Mouse (Mus musculus): Measurements from ENCODE around the gene Gm6096. TPM values are rescaled to one million over a fixed set of nuclear protein-coding genes. Genes with fewer than 3 reads are reported as not detected.

Gene Gm6096
- polyA plus RNA-seq, 1 experiment from 2014 or later, result 0.24 TPM

- DNase-seq (ENCODE audit: low read depth, low spot score), result no peak
- TF ChIP-seq CTCF (IDR thresholded peaks at IDR 0.05), result no peak
- in situ Hi-C loops (cut with MboI; ENCODE audit: low pct_unique_long_range_greater_than_20kb), result no loop called here
- H3K27me3 ChIP-seq, result no peaks in the 10 kb centered on the region
- CTCF ChIA-PET, result no interaction called here
- ATAC-seq, result no peak
- POLR2A ChIA-PET, result no interaction called here
Measured at GRCm38 (mm10) chr7:34224308-34224707, 26.5 kb upstream of the Gm6096 start.

GRCm38 (mm10) chr7:34226086-34226485 lies 24.8 kb upstream of the Gm6096 start:
- no peak for DNase-seq (ENCODE audit: low read depth, low spot score)
- ChIA-PET CTCF (no interaction called here), POLR2A (no interaction called here)
- no peak for ATAC-seq
- no peak for TF ChIP-seq CTCF (IDR thresholded peaks at IDR 0.05)
- H3K27me3 ChIP-seq, result no peaks in the 10 kb centered on the region
- in situ Hi-C loops (cut with MboI; ENCODE audit: low pct_unique_long_range_greater_than_20kb), result no loop called here

GRCm38 (mm10) chr7:34226846-34227245 lies 24.0 kb upstream of the Gm6096 start:
- DNase-seq (ENCODE audit: low read depth, low spot score) (no peak), ATAC-seq (no peak)
- H3K27me3 ChIP-seq, result no peaks in the 10 kb centered on the region
- POLR2A ChIA-PET, result interaction anchor here (0.8 kb wide), 1 partner anchor 17 kb away, joined by 4 read pairs; no protein-coding TSS in a partner anchor
- CTCF ChIA-PET, result no interaction called here
- in situ Hi-C loops (cut with MboI; ENCODE audit: low pct_unique_long_range_greater_than_20kb), result no loop called here
- no peak for TF ChIP-seq CTCF (IDR thresholded peaks at IDR 0.05)

GRCm38 (mm10) chr7:34228641-34229040 lies 22.2 kb upstream of the Gm6096 start:
- no peaks in the 10 kb centered on the region for H3K27me3 ChIP-seq
- ATAC-seq (no peak), DNase-seq (ENCODE audit: low read depth, low spot score) (no peak)
- POLR2A ChIA-PET, result interaction anchor here (1.3 kb wide), 1 partner anchor 12 kb away, joined by 3 read pairs; no protein-coding TSS in a partner anchor
- TF ChIP-seq CTCF (IDR thresholded peaks at IDR 0.05), result no peak
- CTCF ChIA-PET, result no interaction called here
- in situ Hi-C loops (cut with MboI; ENCODE audit: low pct_unique_long_range_greater_than_20kb), result no loop called here

- DNase-seq (ENCODE audit: low read depth, low spot score) (no peak), ATAC-seq (no peak)
- no peak for TF ChIP-seq CTCF (IDR thresholded peaks at IDR 0.05)
- CTCF ChIA-PET, result interaction anchor here (1.8 kb wide), 1 partner anchor 13 kb away, joined by 3 read pairs; no protein-coding TSS in a partner anchor
- POLR2A ChIA-PET, result interaction anchor here (0.9 to 1.3 kb wide), 2 partner anchors 13 to 16 kb away, joined by 3 read pairs; no protein-coding TSS in a partner anchor
- H3K27me3 ChIP-seq, result no peaks in the 10 kb centered on the region
- in situ Hi-C loops (cut with MboI; ENCODE audit: low pct_unique_long_range_greater_than_20kb), result no loop called here
Measured at GRCm38 (mm10) chr7:34229153-34229552, 21.7 kb upstream of the Gm6096 start.

- ATAC-seq, result peak; percentile 42
- H3K27me3 ChIP-seq, result no peaks in the 10 kb centered on the region
- no peak for TF ChIP-seq CTCF (IDR thresholded peaks at IDR 0.05)
- POLR2A ChIA-PET, result interaction anchor here (0.8 to 1.3 kb wide), 4 partner anchors 10 to 38 kb away, joined by 3 to 4 read pairs (median 3); no protein-coding TSS in a partner anchor
- in situ Hi-C loops (cut with MboI; ENCODE audit: low pct_unique_long_range_greater_than_20kb), result no loop called here
- CTCF ChIA-PET, result interaction anchor here (1.8 kb wide), 1 partner anchor 14 kb away, joined by 3 read pairs; no protein-coding TSS in a partner anchor
- DNase-seq (ENCODE audit: low read depth, low spot score), result no peak
Measured at GRCm38 (mm10) chr7:34229691-34230111, 21.1 kb upstream of the Gm6096 start.

- TF ChIP-seq CTCF (IDR thresholded peaks at IDR 0.05), result no peak
- ChIA-PET POLR2A (interaction anchor here (0.7 to 1.3 kb wide), 5 partner anchors 9 to 38 kb away, joined by 3 to 4 read pairs (median 3); no protein-coding TSS in a partner anchor), CTCF (interaction anchor here (1.8 kb wide), 1 partner anchor 14 kb away, joined by 3 read pairs; no protein-coding TSS in a partner anchor)
- ATAC-seq (peak; percentile 58), DNase-seq (ENCODE audit: low read depth, low spot score) (peak; percentile 39)
- no peaks in the 10 kb centered on the region for H3K27me3 ChIP-seq
- in situ Hi-C loops (cut with MboI; ENCODE audit: low pct_unique_long_range_greater_than_20kb), result no loop called here
Measured at GRCm38 (mm10) chr7:34230116-34230515, 20.7 kb upstream of the Gm6096 start, which contains the start of gene Gpi1. Gpi1 (minus strand) TSS chr7:34230336.

- DNase-seq (ENCODE audit: low read depth, low spot score) (no peak), ATAC-seq (no peak)
- CTCF ChIA-PET, result no interaction called here
- no peaks in the 10 kb centered on the region for H3K27me3 ChIP-seq
- in situ Hi-C loops (cut with MboI; ENCODE audit: low pct_unique_long_range_greater_than_20kb), result no loop called here
- no peak for TF ChIP-seq CTCF (IDR thresholded peaks at IDR 0.05)
- POLR2A ChIA-PET, result no interaction called here
Measured at GRCm38 (mm10) chr7:34232785-34233725, 17.8 kb upstream of the Gm6096 start.

- in situ Hi-C loops (cut with MboI; ENCODE audit: low pct_unique_long_range_greater_than_20kb), result no loop called here
- DNase-seq (ENCODE audit: low read depth, low spot score) (peak; percentile 73), ATAC-seq (peak; percentile 77)
- H3K27me3 ChIP-seq, result no peaks in the 10 kb centered on the region
- ChIA-PET CTCF (no interaction called here), POLR2A (no interaction called here)
- no peak for TF ChIP-seq CTCF (IDR thresholded peaks at IDR 0.05)
Measured at GRCm38 (mm10) chr7:34233909-34234609, 16.8 kb upstream of the Gm6096 start.

- no peak for TF ChIP-seq CTCF (IDR thresholded peaks at IDR 0.05)
- ChIA-PET CTCF (no interaction called here), POLR2A (no interaction called here)
- in situ Hi-C loops (cut with MboI; ENCODE audit: low pct_unique_long_range_greater_than_20kb), result no loop called here
- ATAC-seq, result peak; percentile 6
- no peak for DNase-seq (ENCODE audit: low read depth, low spot score)
- no peaks in the 10 kb centered on the region for H3K27me3 ChIP-seq
Measured at GRCm38 (mm10) chr7:34234610-34235561, 16.0 kb upstream of the Gm6096 start.

Measured in Patski (cell line).